Mouse (Mus musculus) kidney, adult 18-20 months (tissue): ENCODE measurements around the gene Lmntd1.

ENCODE experiments used
- DNase-seq: peaks from one replicate; pipeline ENCODE4 v3.0.0; 2021

Gene Lmntd1

GRCm38 (mm10) chr6:145482656-145483317, 131.3 kb downstream of the Lmntd1 start:
- no peak for DNase-seq

GRCm38 (mm10) chr6:145481938-145482337, 132.2 kb downstream of the Lmntd1 start:
- no peak for DNase-seq

- peak; percentile 46 for DNase-seq
Observed at GRCm38 (mm10) chr6:145478821-145479271, 135.3 kb downstream of the Lmntd1 start.

GRCm38 (mm10) chr6:145477367-145477905, 136.7 kb downstream of the Lmntd1 start:
- DNase-seq = peak; percentile 63

GRCm38 (mm10) chr6:145471638-145472247, 142.4 kb downstream of the Lmntd1 start:
- no peak for DNase-seq

GRCm38 (mm10) chr6:145469260-145469943, 144.7 kb downstream of the Lmntd1 start:
- DNase-seq = no peak

GRCm38 (mm10) chr6:145464027-145464426, 150.1 kb downstream of the Lmntd1 start:
- no peak for DNase-seq

GRCm38 (mm10) chr6:145462677-145463245, 151.4 kb downstream of the Lmntd1 start:
- no peak for DNase-seq

- DNase-seq = no peak
Observed at GRCm38 (mm10) chr6:145457066-145457465, 157.1 kb downstream of the Lmntd1 start.

- DNase-seq = no peak
Observed at GRCm38 (mm10) chr6:145450628-145451403, 163.3 kb downstream of the Lmntd1 start.

- DNase-seq = no peak
Observed at GRCm38 (mm10) chr6:145448361-145448760, 165.8 kb downstream of the Lmntd1 start.

GRCm38 (mm10) chr6:145445811-145446500, 168.2 kb downstream of the Lmntd1 start:
- no peak for DNase-seq

- no peak for DNase-seq
Observed at GRCm38 (mm10) chr6:145445380-145445779, 168.7 kb downstream of the Lmntd1 start.

GRCm38 (mm10) chr6:145442786-145443185, 171.3 kb downstream of the Lmntd1 start:
- peak; percentile 42 for DNase-seq

- peak; percentile 48 for DNase-seq
Observed at GRCm38 (mm10) chr6:145441416-145442110, 172.6 kb downstream of the Lmntd1 start.

GRCm38 (mm10) chr6:145438851-145439250, 175.3 kb downstream of the Lmntd1 start:
- no peak for DNase-seq

GRCm38 (mm10) chr6:145435764-145436163, 178.4 kb downstream of the Lmntd1 start:
- DNase-seq = no peak

- DNase-seq = no peak
Observed at GRCm38 (mm10) chr6:145435156-145435555, 179.0 kb downstream of the Lmntd1 start.

GRCm38 (mm10) chr6:145433897-145434296, 180.2 kb downstream of the Lmntd1 start:
- DNase-seq = no peak

GRCm38 (mm10) chr6:145432711-145433708, 181.1 kb downstream of the Lmntd1 start:
- DNase-seq = no peak
